Mouse (Mus musculus): ENCODE results near the gene Sema7a.

Gene Sema7a

DNA sequence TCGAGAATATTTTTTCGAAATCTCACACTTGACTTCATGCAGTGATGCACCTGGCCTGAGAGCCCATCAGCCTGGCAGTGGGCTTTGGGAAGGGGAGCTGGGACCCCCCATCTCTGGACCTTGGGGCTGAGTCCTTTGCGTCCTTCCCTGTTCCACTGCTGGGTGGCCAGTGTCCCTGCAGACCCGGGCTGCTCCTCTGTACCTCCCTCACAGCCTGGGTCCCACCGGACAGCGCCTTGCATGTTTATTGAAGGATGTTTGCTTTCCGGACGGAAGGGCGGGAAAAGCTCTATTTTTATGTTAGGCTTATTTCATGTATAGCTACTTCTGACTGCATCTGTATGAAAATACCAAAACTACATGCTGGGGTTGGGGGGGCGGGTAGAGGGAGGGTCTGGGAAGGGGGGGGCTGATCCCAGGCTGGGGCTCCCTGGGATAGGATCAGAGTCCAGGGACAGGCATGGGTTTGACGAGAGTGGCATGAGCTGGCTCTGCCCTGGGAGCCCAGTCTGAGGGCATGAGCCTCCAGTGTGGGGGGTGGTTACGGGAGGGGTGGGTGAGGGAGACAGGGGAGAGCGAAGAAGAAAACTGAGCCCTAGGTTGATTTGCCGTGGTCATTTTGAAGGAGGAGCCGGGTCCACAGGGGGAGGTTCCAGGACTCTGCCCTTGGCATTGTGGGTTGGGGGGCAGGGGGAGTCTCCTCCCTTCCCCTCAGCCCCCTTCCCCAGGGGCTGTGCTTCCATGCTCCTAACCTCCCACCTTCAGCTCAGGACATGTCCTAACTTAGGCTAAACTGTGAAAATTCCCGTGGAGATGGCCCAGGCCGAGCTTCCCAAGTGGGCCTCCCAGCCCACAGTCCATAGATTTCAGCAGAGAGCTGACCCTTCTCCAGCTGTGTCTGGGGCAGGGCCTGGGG, 22.2 kb downstream of the Sema7a start:
- no peak for DNase-seq

DNA sequence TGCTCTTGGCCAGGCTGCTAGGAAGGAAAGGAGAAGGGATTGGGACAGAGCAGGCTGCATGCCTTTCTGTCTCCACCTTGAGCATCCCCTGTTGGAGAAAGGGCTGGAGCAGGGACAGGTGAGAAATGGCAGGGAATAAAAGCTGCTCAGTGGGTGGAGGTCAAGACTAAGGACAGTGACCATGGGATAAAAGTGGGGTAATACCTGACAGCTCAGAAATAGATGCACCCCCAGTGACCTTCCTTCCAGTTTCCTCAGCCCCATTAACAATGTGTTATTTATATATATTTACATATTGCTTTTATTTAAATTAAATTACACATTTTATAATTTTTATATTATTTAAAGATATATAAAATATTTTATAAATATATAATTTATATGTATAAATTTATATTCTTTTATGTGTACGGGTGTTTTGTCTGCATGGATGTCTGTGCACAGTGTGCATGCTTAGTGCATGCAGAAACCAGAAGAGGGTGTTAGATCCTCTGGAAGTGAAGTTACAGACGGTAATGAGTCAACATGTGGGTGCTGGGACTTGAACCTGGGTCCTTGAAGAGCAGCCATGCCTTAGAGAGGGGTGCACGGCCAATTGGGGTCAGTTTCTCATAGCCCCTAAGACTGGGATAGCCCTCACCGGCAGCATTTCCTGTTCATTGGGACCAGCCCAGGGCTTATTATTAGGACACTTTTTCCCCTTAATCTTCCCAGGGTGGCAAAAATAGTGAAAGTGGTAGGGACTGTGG, 23.5 kb downstream of the Sema7a start:
- no peak for DNase-seq

DNA sequence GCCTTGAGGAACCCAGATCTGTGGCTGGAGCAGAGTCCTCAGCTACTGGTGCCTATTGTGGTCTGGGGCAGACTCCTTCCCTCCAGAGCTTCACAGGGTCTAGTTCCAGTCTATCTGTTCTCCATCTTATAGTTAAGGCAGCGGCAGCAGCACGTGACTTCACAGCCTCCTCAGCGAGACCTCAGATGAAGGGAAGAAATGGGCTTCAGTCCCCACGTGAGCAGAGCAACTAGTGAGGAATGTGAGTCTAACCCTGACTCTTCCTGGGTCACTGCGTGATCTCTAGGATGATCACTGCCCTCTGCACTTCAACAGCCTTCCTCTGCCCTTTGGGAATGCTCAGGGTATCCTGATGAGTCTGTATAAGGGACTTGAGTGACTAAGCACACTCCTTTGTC, 24.1 kb downstream of the Sema7a start:
- DNase-seq: no peak

DNA sequence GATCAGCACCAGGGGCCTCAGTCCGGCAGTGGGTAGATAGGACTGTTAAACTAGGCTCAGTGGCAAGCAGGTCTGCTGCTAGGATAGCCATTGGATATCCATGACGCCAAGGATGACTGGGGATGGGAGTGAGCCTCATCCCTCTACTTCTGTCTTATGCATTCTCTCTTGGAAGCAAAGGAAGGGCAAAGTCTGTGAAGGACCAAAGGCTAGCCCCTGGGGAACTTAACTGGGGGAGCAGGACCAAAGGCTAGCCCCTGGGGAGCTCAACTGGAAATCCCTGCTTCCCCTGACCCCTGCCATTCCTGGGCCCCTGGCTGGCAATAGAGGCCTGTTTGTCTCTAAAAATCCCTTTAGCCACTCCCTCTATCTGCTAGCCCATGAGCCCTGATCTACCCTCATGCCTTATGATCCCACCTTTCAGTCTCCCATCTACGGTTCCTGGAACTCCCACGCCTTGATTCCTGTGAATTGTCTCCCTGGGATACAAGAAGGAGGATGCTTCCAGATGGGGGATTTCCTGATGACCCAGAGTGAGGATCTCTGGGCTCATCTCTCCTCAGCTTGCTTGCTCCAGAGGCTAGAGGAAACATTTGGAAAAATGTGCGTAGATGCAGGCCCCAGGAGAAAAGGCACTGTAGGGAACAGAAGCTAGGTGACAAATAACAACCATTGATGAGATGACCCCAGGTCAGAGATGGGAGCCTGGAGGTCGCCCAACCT, 24.8 kb downstream of the Sema7a start:
- DNase-seq: no peak

DNA sequence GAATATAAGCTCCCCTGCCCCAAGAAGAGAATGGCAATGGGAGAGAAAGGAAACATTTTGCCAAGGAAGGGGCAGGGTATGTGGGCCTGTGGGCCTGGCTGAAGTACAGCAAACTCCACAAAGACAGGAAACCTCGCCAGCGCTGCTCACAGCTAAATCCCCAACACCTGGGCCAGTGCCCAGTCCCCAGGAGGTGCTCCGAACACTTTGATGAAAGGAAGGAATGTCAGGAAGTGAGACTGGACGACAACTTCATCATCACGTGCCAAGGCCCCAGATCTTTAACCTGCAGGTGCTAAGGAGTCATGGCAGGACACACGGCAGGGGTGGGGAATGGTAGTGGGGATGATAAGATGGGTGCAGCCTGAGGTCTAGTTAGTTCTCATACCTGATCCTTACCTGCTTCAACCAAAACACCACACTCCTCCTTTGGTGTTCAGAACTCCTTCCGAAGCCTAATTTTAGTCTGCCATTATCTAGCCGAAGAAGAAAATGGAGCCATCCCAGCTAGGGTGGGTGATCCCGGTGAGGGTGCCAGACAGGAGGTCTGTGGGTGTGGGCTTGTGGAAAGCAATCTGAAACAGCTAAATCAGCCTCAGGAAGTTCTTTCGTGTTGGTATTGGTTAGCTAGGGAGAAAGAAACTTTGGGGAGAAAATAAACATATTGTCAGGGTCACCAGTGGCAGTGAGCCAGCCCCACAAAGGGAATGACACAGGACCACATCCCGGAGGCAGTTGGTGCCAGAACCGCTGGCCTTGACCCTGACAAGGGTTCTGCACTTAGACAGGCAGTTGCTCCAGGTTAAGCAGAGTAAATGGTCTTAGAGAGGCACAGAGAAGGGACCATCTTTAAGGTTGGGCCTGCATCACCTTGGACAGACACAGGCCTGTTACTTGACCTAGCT, 25.6 kb downstream of the Sema7a start:
- no peak for DNase-seq

DNA sequence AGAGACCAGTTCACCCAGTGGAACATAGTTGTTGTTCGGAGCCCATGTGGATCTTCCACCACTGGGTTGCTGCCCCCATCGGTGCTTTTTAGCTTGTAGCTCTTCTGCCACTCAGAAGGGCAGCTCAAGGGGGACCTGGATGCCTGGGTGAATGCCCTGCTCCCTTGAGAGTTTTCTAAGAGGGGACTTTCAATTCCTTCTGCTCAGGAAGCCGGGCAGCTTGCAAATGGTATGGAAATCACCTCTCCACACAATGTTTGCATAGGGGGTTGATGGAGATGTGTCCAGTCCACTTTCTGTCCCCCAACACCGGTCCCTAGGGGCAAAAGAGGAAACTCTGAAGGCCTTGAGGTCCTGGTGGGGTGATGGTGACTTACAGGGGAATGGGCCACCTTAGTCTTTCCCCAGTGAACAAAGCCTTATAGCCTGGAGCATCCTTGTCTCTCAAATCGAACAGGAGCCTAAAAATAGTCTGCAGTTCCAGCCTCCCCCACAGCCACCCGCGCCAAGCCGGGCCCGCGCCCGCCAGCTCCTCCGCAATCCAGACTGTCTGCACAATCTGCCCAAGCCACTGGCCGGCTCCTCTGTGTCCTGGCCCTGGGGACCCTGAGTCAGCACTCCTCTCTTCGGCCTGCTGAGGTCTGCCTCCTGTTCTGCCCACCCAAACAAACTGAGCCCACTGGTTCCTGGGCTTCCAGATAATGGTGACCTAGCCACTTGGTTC, 27.5 kb downstream of the Sema7a start:
- peak; percentile 33 for DNase-seq

DNA sequence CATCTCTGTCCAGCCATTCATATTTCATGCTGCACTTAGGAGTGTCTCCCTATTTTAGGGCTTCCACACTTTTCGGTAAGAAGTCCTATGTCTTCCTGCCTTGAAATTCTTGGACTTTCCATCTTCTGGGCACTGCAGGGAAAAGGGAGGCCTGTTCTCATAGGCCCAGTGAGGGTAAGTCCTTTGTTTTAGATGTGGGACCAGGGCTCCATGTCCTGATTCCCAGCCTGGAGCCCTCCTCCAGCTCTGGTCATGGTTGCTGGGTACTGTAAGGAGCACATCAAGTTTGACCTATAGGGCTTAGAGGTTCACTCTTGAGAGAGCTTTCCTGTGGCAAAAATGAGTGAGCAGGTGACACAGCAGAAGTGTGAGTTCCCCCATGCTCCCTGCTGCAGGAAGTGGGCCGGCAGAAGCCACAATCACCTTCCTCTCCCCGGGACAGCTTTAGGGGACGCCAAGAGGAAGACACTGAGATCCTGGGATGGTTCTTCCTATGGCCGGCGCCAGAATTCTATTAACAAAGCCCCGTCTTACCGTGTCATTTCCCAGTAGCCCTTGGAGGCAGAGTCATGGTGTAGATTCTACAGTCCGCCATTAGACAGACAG, 28.4 kb downstream of the Sema7a start:
- peak; percentile 77 for DNase-seq

DNA sequence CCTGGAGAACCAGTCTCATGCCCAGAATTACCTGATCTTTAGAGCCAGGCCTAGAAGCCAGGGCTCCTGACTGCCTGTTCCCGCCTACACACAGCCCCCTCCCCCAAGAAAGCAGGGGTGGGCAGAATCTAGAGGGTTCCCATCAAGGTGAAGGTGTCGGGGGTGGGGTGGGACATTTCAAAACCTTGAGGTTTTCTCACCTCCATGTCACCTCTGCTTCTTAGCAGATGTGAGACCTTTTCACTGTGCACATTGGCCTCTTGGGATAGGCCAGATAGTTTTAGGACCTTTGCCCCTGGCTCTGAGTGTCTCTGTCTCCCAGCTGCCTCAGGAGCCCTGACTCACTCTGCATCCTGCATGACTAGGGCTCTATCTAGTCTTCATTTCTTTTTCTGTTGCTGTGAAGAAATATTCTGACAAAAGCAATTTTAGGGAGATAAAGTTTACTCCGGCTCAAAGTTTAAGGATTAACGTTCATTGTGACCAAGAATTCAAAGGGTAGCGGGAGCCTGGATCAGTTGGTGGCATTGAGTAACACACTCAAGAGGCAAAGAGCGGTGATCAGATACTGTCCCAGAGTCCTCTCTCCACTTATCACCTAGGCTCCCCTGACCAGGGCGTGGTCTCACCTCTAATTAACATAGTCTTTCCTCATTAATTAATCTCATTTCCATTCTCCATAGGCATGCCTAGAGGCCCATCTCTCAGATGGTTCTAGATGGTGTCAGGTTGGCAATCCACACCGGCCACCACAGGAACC, 29.1 kb downstream of the Sema7a start:
- DNase-seq: peak; percentile 48

DNA sequence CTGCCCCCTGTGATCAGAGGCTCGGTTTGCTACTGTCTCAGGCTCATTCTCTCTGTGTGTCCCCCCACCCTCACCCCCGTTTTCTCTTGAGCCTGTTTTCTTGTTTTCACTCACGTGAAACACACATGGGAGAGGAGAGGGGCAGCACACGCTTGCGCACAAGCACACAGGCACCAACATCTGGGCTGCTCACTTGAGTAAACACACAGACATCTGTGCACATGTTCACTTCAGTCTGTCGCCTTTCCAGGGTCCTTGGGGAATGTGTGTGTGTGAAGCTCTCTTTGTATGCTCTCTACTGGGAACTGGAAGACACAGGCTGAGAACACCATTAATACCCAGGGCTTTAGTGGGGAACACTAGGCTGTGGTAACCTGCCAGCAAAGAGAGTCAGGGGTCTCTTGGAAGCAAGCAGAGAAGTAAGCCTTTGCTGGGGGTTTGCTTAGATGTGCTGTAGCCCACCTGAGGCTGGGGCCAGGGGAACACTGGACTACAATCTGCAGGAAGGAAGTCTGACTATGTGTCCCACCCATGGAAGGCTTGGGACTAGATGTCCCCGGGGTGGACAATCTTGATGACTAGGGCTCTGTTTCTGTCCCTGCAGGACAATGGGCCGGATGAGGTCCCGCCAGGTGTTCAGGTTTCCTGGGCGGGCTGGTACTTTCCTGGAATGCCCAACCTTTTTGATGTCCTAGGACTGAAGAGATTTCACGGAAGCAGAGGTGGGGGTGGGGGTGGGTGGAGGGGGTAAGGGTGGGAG, 30.0 kb downstream of the Sema7a start:
- peak; percentile 66 for DNase-seq

DNA sequence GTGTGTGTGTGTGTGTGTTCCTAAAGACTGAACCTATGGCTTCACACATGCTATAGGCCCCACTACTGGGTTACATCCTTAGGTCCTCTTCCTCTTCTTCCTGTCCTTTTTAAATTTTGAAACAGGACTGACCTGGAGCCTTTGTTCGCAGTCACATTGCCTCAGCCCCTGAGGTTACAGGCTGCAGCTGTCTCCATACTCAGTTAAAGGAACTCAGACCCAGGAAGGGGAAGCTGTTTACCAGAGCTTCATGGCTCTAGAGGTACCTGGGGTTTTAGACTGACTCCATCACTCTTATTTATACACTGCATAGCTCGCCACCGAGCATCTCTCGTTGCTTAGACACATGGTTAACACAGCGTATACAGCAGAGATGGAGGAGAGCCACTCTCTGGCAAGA, 31.5 kb downstream of the Sema7a start:
- peak; percentile 63 for DNase-seq

DNA sequence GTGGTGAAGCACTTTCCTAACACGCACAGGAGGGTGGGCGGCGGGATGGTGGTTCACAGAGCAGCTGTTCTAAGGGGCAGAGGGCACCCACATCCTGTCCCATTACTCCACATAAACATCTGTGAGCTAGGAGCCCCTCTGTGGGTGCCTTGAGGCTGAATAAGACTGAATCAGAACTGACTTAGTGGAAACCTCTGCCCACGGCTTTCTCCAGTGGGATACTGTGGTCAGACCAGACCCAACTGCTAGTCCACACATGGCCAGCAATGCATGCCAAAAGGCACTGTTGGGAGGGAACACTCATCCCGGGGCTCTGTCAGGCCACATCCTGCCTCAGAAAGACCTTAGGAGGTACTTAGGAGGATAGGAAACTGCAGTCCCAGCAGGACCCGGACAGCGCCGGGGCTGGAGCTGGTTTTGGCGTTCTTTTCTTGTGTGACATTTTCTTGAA, 32.3 kb downstream of the Sema7a start:
- DNase-seq: peak; percentile 90

DNA sequence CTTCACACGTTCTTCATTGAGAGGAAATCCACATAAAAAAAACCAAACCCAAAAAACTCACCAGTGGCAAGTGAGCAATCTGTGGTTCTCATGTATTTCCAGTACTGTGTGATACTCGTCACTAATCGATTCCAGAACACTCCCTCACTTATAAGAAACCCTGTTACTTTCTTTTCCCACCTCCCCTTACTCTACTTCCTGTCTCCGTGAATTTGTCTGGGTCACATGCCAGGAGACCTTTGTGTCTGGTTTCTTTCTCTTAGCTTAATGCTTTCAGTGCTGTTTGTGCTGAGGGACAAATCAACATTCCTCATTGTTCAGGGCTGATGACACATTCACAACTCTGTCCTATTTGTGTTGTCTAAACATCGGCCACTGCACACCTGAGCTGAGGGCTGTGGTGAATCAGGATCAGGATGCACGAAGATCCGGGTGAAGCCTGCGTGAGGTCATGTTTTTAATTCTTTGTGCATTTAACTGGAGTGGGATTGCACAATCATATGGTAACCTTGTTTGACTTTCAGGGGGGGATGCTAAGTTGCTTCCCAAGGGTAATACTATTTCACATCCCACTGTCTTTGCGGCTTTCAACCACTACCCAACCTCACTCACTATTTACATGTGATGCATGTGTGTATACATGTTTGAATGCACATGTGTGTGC, 33.0 kb downstream of the Sema7a start:
- no peak for DNase-seq

DNA sequence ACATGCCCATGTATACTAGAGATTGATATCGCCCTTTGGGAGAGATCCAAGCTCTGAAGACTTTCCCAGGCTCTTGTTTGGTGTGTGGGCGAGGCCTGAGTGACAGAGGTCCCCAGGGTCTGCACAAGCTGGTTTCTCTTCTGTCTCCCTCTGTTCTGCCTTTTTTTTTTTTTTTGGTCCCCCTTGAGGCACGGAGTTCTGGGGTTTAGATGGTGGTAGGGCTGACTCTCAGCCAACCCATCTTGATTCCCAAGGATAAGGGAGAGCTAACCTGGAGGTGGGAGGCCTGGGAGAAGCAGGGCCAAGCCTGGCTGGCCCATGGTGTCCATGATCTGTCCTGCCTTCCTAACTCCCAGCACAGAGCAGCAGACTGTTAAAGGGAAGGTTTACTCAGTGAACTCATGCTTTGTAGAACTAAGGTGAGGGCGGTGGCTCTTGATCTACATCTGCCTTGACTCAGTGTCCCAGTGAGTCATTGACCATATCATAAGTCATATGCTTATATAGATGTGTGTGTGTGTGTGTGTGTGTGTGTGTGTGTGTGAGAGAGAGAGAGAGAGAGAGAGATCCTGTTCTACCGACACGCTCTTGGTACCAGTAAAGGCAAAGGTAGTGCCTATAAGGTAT, 33.6 kb downstream of the Sema7a start:
- no peak for DNase-seq

DNA sequence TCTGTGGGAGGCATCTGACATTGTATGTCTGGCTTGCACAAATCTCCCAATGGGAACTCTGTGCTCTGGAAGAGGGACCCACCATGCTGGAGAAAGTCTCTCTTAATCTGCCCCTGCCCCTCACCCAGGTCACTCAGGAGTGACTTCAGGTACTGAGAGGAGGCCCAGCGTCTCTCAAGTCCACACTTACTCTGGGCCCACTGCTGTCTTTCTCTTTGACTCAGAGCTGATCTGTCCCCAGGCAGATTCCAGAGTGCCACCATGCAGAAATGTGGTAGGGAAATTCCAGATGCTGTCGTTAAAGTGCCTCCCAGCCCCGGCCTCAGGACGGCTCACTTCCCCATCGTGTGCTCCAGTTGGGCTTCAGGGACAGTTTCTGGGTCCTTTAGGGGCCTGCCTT, 34.3 kb downstream of the Sema7a start:
- DNase-seq: no peak

DNA sequence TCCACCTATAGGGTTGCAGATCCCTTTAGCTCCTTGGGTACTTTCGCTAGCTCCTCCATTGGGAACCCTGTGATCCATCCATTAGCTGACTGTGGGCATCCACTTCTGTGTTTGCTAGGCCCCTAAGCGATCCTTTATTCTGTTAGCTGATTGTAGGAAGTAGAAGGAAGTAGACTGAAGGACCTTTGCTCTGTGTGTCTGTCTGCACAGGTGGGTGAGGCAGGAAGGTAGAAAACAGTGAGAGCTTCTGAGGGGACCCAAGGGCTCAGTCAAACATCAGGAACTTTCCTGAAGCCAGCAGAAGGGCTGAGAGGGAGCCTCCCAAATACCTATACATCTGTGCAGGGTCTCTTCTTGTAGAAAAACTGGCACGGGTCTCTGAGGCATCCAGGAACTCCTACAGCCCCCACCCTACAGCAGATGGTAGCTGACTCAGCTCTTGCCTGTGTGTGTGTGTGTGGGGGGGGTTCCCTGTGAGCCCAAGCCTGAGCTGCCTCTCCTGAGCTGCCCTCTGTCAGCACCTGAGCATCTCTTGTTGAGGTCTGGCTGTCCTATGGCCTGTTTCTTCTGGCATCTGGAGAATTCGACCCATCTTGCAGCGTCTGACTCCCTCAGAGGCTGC, 35.4 kb downstream of the Sema7a start:
- peak; percentile 62 for DNase-seq

DNA sequence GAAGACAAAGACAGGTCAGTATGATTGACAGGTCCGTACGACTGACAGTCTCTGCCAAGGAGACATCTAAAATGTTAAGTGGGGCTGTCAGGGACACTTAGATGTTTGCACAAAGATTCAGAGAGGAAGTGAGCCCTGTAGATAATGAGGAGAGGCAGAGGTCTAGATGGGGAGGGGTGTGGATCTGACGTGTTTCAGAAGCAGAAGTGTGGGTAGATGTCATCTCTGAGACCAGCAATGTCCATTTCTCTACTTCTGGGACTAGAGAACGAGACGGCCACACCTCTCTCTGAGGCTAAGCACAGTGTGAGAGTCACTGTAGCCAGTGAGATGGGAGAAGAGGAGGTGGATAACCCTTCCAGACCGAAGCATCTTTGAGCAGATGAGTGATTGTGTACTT, 38.1 kb downstream of the Sema7a start:
- DNase-seq: no peak

DNA sequence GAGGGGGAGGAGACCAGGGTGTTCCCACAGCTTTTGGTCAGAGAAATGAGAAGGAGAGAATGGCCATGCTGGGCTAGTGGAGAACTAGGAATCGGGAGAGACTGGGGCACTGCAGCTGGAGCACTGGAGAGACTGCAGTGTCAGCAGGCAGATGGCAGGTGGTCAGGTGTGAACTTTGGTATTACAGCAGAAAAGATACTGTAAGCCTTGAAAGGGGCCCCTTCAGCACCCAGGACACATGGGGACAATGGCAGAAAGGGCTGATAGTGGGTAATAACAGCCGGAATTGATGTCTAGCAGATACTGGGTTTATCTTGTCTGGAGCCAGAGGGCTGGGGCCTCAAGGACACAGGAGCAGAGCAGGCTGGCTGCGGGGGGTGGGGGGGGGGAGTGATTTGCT, 38.9 kb downstream of the Sema7a start:
- DNase-seq: no peak

DNA sequence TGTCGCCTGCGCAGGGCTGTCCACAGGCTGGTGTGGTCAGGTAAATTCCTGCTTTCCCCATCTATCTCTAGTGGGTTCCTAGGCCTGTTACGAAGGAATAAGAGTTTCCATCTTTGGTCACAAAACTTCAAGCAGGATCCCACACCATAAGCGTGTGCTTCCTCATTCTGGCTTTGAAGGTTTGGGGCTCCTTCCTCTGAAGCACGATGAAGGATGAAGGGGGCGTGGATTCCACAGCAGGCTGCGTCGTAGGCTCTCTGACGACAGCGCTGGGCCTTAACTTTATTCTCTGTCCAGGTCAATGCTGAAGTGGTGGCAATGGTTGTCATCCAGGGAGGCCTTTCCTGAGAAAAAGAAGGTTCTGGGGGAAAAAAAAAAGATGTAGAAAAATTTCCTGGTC, 40.7 kb downstream of the Sema7a start:
- peak; percentile 63 for DNase-seq
